Mouse (Mus musculus) MEL (cell line): ENCODE data around the gene Ispd. TPM values are rescaled to one million over a fixed set of nuclear protein-coding genes. Genes with fewer than 3 reads are reported as not detected.

ENCODE experiments used
- DNase-seq: peaks from one replicate; pipeline ENCODE4 v3.0.0; 2011; ENCODE audit warnings: low read depth, low spot score
- H3K27ac ChIP-seq: 2 replicates; pipeline ENCODE4 v1.5.1; 2012; ENCODE audit warnings: low read depth, mild to moderate bottlenecking, control low read depth, low read length, moderate library complexity; ENCODE audit not compliant: control insufficient read depth
- H3K27me3 ChIP-seq, 2 experiments: fragments of 150-350 bp in 1 of 2; sonication (generic) in 1 of 2; 2 replicates each; pipeline ENCODE4 v1.6.1; 2012; ENCODE audit warnings: low read length in 2 of 2, mild to moderate bottlenecking in 2 of 2, improper control_type of control experiment in 1 of 2, moderate library complexity in 1 of 2; ENCODE audit not compliant: insufficient read depth in 2 of 2, control insufficient read depth in 1 of 2
- H3K36me3 ChIP-seq, 2 experiments: 2 replicates each; pipeline ENCODE4 v1.6.1; 2012 to 2014; ENCODE audit warnings: low read length in 2 of 2, improper control_type of control experiment in 1 of 2, inconsistent platforms in 1 of 2, mild to moderate bottlenecking in 1 of 2; ENCODE audit not compliant: insufficient read depth in 2 of 2, control insufficient read depth in 1 of 2
- H3K4me1 ChIP-seq, 2 experiments: fragments of 150-350 bp in 1 of 2; sonication (generic) in 1 of 2; 2 replicates each; pipeline ENCODE4 v1.6.1; 2012; ENCODE audit warnings: low read length in 2 of 2, improper control_type of control experiment in 1 of 2, mild to moderate bottlenecking in 1 of 2; ENCODE audit not compliant: insufficient read depth in 2 of 2, control insufficient read depth in 1 of 2
- H3K4me3 ChIP-seq, 2 experiments: fragments of 150-350 bp in 1 of 2; sonication (generic) in 1 of 2; 2 replicates each; pipeline ENCODE4 v1.5.1; 2012; ENCODE audit warnings: low read depth in 2 of 2, low read length in 2 of 2, mild to moderate bottlenecking in 2 of 2, moderate library complexity in 2 of 2, control low read depth in 1 of 2, improper control_type of control experiment in 1 of 2; ENCODE audit not compliant: control insufficient read depth in 1 of 2, insufficient read depth in 1 of 2
- H3K79me2 ChIP-seq: 2 replicates; pipeline ENCODE4 v1.6.1; 2012; ENCODE audit warnings: mild to moderate bottlenecking, low read length, moderate library complexity; ENCODE audit not compliant: control insufficient read depth, poor library complexity, insufficient read depth
- H3K9ac ChIP-seq: 2 replicates; pipeline ENCODE4 v1.6.1; 2012; ENCODE audit warnings: low read depth, mild to moderate bottlenecking, control low read depth, low read length, moderate library complexity; ENCODE audit not compliant: control insufficient read depth, poor library complexity, severe bottlenecking
- H3K9me3 ChIP-seq: fragments of 150-350 bp; sonication (generic); replicated peaks from 2 replicates; pipeline ENCODE4 v1.6.1; 2012; ENCODE audit warnings: mild to moderate bottlenecking, low read length, improper control_type of control experiment, moderate library complexity; ENCODE audit not compliant: insufficient read depth
- BHLHE40 ChIP-seq: IDR thresholded peaks from 2 replicates; pipeline ENCODE4 v1.6.1; 2012; ENCODE audit warnings: low read depth, mild to moderate bottlenecking, inconsistent platforms, low read length, improper control_type of control experiment, borderline replicate concordance
- CHD1 ChIP-seq: IDR thresholded peaks from 2 replicates; pipeline ENCODE4 v1.6.1; 2012; ENCODE audit warnings: low read depth, mild to moderate bottlenecking, inconsistent platforms, low read length, improper control_type of control experiment
- CHD2 ChIP-seq: IDR thresholded peaks from 2 replicates; pipeline ENCODE4 v1.6.1; 2011; ENCODE audit warnings: low read length, improper control_type of control experiment
- CTCF ChIP-seq, 3 experiments: IDR thresholded peaks in 2 of 3; conservative IDR thresholded peaks in 1 of 3; 2 replicates each; pipeline ENCODE4 v1.5.1; 2011 to 2012; ENCODE audit warnings: low read length in 3 of 3, low read depth in 2 of 3, mild to moderate bottlenecking in 2 of 3, improper control_type of control experiment in 1 of 3, inconsistent platforms in 1 of 3, mixed read lengths in 1 of 3, moderate library complexity in 1 of 3; ENCODE audit not compliant: control insufficient read depth in 1 of 3, insufficient read depth in 1 of 3, poor library complexity in 1 of 3, severe bottlenecking in 1 of 3
- ELF1 ChIP-seq: IDR thresholded peaks from 2 replicates; pipeline ENCODE4 v1.6.1; 2014; ENCODE audit warnings: low read depth, mild to moderate bottlenecking, inconsistent platforms, low read length, improper control_type of control experiment, moderate library complexity
- EP300 ChIP-seq, 2 experiments: IDR thresholded peaks; 2 replicates each; pipeline ENCODE4 v1.6.1; 2011; ENCODE audit warnings: improper control_type of control experiment in 2 of 2, low read length in 2 of 2, low read depth in 1 of 2, mild to moderate bottlenecking in 1 of 2
- ETS1 ChIP-seq: IDR thresholded peaks from 2 replicates; pipeline ENCODE4 v1.6.1; 2012; ENCODE audit warnings: low read depth, mild to moderate bottlenecking, inconsistent platforms, low read length, improper control_type of control experiment, moderate library complexity
- HCFC1 ChIP-seq: IDR thresholded peaks from 2 replicates; pipeline ENCODE4 v1.6.1; 2012; ENCODE audit warnings: low read depth, mild to moderate bottlenecking, inconsistent platforms, low read length, improper control_type of control experiment, moderate library complexity
- JUND ChIP-seq: IDR thresholded peaks from 2 replicates; pipeline ENCODE4 v1.6.1; 2011; ENCODE audit warnings: low read depth, mild to moderate bottlenecking, improper control_type of control experiment, low read length
- KAT2A ChIP-seq: conservative IDR thresholded peaks from 2 replicates; pipeline ENCODE4 v1.6.1; 2012; ENCODE audit warnings: low read depth, low read length, improper control_type of control experiment, inconsistent platforms
- MAX ChIP-seq: IDR thresholded peaks from 2 replicates; pipeline ENCODE4 v1.6.1; 2011; ENCODE audit warnings: low read length, improper control_type of control experiment
- MAZ ChIP-seq: IDR thresholded peaks from 2 replicates; pipeline ENCODE4 v1.6.1; 2012; ENCODE audit warnings: low read depth, mild to moderate bottlenecking, inconsistent platforms, low read length, improper control_type of control experiment
- MEF2A ChIP-seq: IDR thresholded peaks from 2 replicates; pipeline ENCODE4 v1.6.1; 2014; ENCODE audit warnings: low read depth, mild to moderate bottlenecking, inconsistent platforms, low read length, improper control_type of control experiment; ENCODE audit not compliant: poor library complexity, insufficient replicate concordance, severe bottlenecking; ENCODE audit errors: extremely low read depth
- MXI1 ChIP-seq: IDR thresholded peaks from 2 replicates; pipeline ENCODE4 v1.6.1; 2011; ENCODE audit warnings: mild to moderate bottlenecking, low read depth, low read length, improper control_type of control experiment
- MYB ChIP-seq: IDR thresholded peaks from 2 replicates; pipeline ENCODE4 v1.6.1; 2011; ENCODE audit warnings: mild to moderate bottlenecking, low read depth, low read length, improper control_type of control experiment
- MYC ChIP-seq: IDR thresholded peaks from 2 replicates; pipeline ENCODE4 v1.6.1; 2011; ENCODE audit warnings: low read depth, mild to moderate bottlenecking, low read length, improper control_type of control experiment, moderate library complexity
- NELFE ChIP-seq: IDR thresholded peaks from 2 replicates; pipeline ENCODE4 v1.6.1; 2011; ENCODE audit warnings: low read depth, low read length, improper control_type of control experiment
- NRF1 ChIP-seq: IDR thresholded peaks from 2 replicates; pipeline ENCODE4 v1.6.1; 2014; ENCODE audit warnings: low read depth, mild to moderate bottlenecking, inconsistent platforms, low read length, improper control_type of control experiment, moderate library complexity; ENCODE audit not compliant: poor library complexity, insufficient read depth, severe bottlenecking
- POLR2AphosphoS2 ChIP-seq: IDR thresholded peaks from 2 replicates; pipeline ENCODE4 v1.6.1; 2011; ENCODE audit warnings: low read length, improper control_type of control experiment
- POLR2AphosphoS5 ChIP-seq: IDR thresholded peaks from 2 replicates; pipeline ENCODE4 v1.6.1; 2012; ENCODE audit warnings: low read depth, borderline replicate concordance, mild to moderate bottlenecking, inconsistent platforms, low read length, moderate library complexity, mixed read lengths
- RAD21 ChIP-seq: IDR thresholded peaks from 2 replicates; pipeline ENCODE4 v1.6.1; 2011; ENCODE audit warnings: mild to moderate bottlenecking, low read depth, low read length, improper control_type of control experiment
- RCOR1 ChIP-seq: IDR thresholded peaks from 2 replicates; pipeline ENCODE4 v1.6.1; 2012; ENCODE audit warnings: low read depth, mild to moderate bottlenecking, inconsistent platforms, low read length, improper control_type of control experiment
- SIN3A ChIP-seq: IDR thresholded peaks from 2 replicates; pipeline ENCODE4 v1.6.1; 2012; ENCODE audit warnings: low read length, improper control_type of control experiment, inconsistent platforms
- SMC3 ChIP-seq: IDR thresholded peaks from 2 replicates; pipeline ENCODE4 v1.6.1; 2011; ENCODE audit warnings: low read depth, low read length, improper control_type of control experiment
- TCF12 ChIP-seq: IDR thresholded peaks from 2 replicates; pipeline ENCODE4 v1.6.1; 2014; ENCODE audit warnings: low read depth, mild to moderate bottlenecking, inconsistent platforms, low read length, improper control_type of control experiment, moderate library complexity
- USF1 ChIP-seq: IDR thresholded peaks from 2 replicates; pipeline ENCODE4 v1.6.1; 2014; ENCODE audit warnings: low read depth, mild to moderate bottlenecking, inconsistent platforms, low read length, improper control_type of control experiment, moderate library complexity
- ZC3H11A ChIP-seq: IDR thresholded peaks from 2 replicates; pipeline ENCODE4 v1.6.1; 2012; ENCODE audit warnings: low read depth, mild to moderate bottlenecking, inconsistent platforms, low read length, improper control_type of control experiment
- ZKSCAN1 ChIP-seq: IDR thresholded peaks from 2 replicates; pipeline ENCODE4 v1.6.1; 2012; ENCODE audit warnings: low read depth, mild to moderate bottlenecking, inconsistent platforms, low read length, improper control_type of control experiment, moderate library complexity
- polyA plus RNA-seq, 2 experiments: library from polyadenylated mRNA; stranded (reverse) in 1 of 2; unstranded in 1 of 2; fragments of >175 nt in 1 of 2; fragments of >200 nt in 1 of 2; gene quantifications; 2 replicates each; pipeline versions ENCODE4 v1.2.1 to v1.2.4; 2012; ENCODE audit warnings: low replicate concordance in 2 of 2, low read depth in 1 of 2; ENCODE audit not compliant: insufficient read length in 2 of 2, insufficient read depth in 1 of 2, missing spikeins in 1 of 2
- total RNA-seq: library from RNA; depleted of rRNA; stranded (reverse); fragments of 300-350 nt; gene quantifications from 2 replicates; pipeline ENCODE4 v1.2.3, GENCODE M21; 2012

The Ispd gene
- total and polyA plus RNA-seq, 3 experiments = 2.4 to 54.1 (median 2.8) TPM

- TF ChIP-seq EP300 (IDR thresholded peaks at IDR 0.05; ENCODE audit: low read depth in 1 of 2, low read length in 2 of 2) (no peak), MYB (no peak), JUND (no peak), CHD1 (no peak), MAZ (no peak), USF1 (no peak), KAT2A (no peak), BHLHE40 (no peak), RAD21 (no peak), SMC3 (no peak), ZKSCAN1 (no peak), NELFE (no peak), TCF12 (no peak), POLR2AphosphoS2 (no peak), ETS1 (no peak), ZC3H11A (no peak), POLR2AphosphoS5 (no peak), MAX (no peak), MYC (no peak), NRF1 (no peak)
- no peak for DNase-seq
- Histone ChIP-seq H3K9me3 (no peaks in the 10 kb centered on the region), H3K4me3 (no peak overlapping the region), H3K27ac (no peak overlapping the region), H3K36me3 (no peaks in the 10 kb centered on the region; a peak in 1 of 4 replicates), H3K9ac (no peak overlapping the region), H3K27me3 (no peaks in the 10 kb centered on the region), H3K4me1 (no peaks in the 10 kb centered on the region; a peak in 1 of 4 replicates), H3K79me2 (no peaks in the 10 kb centered on the region)
Measured at GRCm38 (mm10) chr12:36386991-36387390, 5.7 kb downstream of the Ispd start.

- Histone ChIP-seq H3K4me3 (no peak overlapping the region), H3K9ac (no peak overlapping the region), H3K9me3 (no peaks in the 10 kb centered on the region), H3K27me3 (no peaks in the 10 kb centered on the region), H3K36me3 (no peaks in the 10 kb centered on the region), H3K27ac (no peak overlapping the region), H3K4me1 (no peaks in the 10 kb centered on the region), H3K79me2 (no peaks in the 10 kb centered on the region)
- no peak for DNase-seq
- TF ChIP-seq HCFC1 = no peak
- TF ChIP-seq NRF1 = no peak
- no peak for TF ChIP-seq SMC3
- TF ChIP-seq USF1 = no peak
- TF ChIP-seq JUND = no peak
- no peak for TF ChIP-seq CTCF (IDR thresholded peaks at IDR 0.05 in 2 of 3, conservative IDR thresholded peaks at IDR 0.05 in 1 of 3; ENCODE audit: control insufficient read depth in 1 of 3, insufficient read depth in 1 of 3, low read depth in 2 of 3, low read length in 3 of 3, poor library complexity in 1 of 3, severe bottlenecking in 1 of 3)
- no peak for TF ChIP-seq SIN3A
- no peak for TF ChIP-seq MAX
- no peak for TF ChIP-seq MAZ
- TF ChIP-seq MXI1 = no peak
- TF ChIP-seq MEF2A = no peak
- TF ChIP-seq RCOR1 = no peak
- TF ChIP-seq ELF1 = no peak
- TF ChIP-seq MYB = no peak
- TF ChIP-seq CHD2 = no peak
- no peak for TF ChIP-seq TCF12
- TF ChIP-seq NELFE = no peak
- no peak for TF ChIP-seq MYC
Measured at GRCm38 (mm10) chr12:36395115-36395514, 13.9 kb downstream of the Ispd start.
